ENCODE assay signal across 13 mouse cellular contexts in genomic region chr5:96183987-96184386, GRCm38 (mm10).
"Had no signal": no experiment of that assay in that cellular context is flagged by ENCODE, and none has a peak within 500 bp of the region (broad histone marks: within the 10 kb centered on the region; RNA-seq: fewer than 3 reads in every experiment).

No protein-coding gene starts in this region.

- H3K4me1 ChIP-seq: midbrain, embryonic 13.5 days; midbrain, embryonic 15.5 days; neural tube, embryonic 12.5 days; stomach, embryonic 15.5 days had no signal

- H3K4me2 ChIP-seq: lung, embryonic 14.5 days; midbrain, embryonic 11.5 days; midbrain, embryonic 13.5 days; midbrain, embryonic 15.5 days; neural tube, embryonic 12.5 days; stomach, embryonic 15.5 days had no signal

- H3K27me3 ChIP-seq: midbrain, embryonic 13.5 days; midbrain, embryonic 15.5 days; neural tube, embryonic 12.5 days; stomach, embryonic 15.5 days had no signal

- ATAC-seq: midbrain, embryonic 15.5 days had no signal

- H3K4me3 ChIP-seq: midbrain, embryonic 13.5 days; midbrain, embryonic 15.5 days; neural tube, embryonic 12.5 days; stomach, embryonic 15.5 days had no signal

- H3K9ac ChIP-seq: lung, embryonic 14.5 days; midbrain, embryonic 13.5 days; midbrain, embryonic 15.5 days; neural tube, embryonic 12.5 days; stomach, embryonic 15.5 days had no signal

- H3K36me3 ChIP-seq: midbrain, embryonic 13.5 days; midbrain, embryonic 15.5 days; neural tube, embryonic 12.5 days; stomach, embryonic 15.5 days had no signal

- H3K27ac ChIP-seq: midbrain, embryonic 13.5 days; midbrain, embryonic 15.5 days; neural tube, embryonic 12.5 days; stomach, embryonic 15.5 days; stomach, postnatal 0 days had no signal

- H3K9me3 ChIP-seq: midbrain, embryonic 13.5 days; midbrain, embryonic 15.5 days; neural tube, embryonic 12.5 days; stomach, embryonic 15.5 days had no signal

- DNase-seq: lung, embryonic 14.5 days; lung, postnatal 10 days; lung, postnatal 4 days; right cerebral cortex, postnatal 14 days; thymus, adult 2 months; thymus, postnatal 25 days; thymus, postnatal 4 days had no signal
